Mouse (Mus musculus): ENCODE results near the gene Kazn.

DNA sequence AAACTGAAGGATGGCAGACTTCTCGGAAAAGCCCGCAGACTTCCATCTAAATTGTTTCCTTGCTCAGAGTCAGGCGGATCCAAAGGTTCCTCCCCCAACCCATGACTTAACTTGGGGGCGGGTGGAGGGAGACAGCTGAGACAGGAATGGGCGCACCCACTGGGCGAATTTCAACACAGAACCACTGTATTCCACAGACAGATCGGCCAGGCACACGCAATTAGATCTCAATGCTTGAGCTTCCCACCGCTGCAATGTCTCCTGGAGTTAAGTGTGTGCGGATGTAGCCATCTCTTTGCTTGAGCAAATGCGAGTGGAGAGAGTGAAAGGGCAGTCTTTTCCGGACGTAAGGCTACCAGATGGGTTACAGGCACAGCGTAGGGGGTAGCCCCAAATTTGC lies 1.2 kb downstream of the Kazn start:
- TF ChIP-seq CTCF (IDR thresholded peaks at IDR 0.05; ENCODE audit: low read depth, low read length) (no peak), EP300 (IDR thresholded peaks at IDR 0.05; ENCODE audit: insufficient read depth, low read depth, low read length) (peak; percentile 58; the same call in 1 of the 2 replicates)

Measured in ES-Bruce4 (cell line).